Mouse (Mus musculus) fat pad, adult 2 months (tissue): Measurements from ENCODE around the gene Amigo3.
A peak's percentile ranks its signal among the peaks of the same experiment; 100 is the strongest.

ENCODE experiments used
- DNase-seq: peaks from one replicate; pipeline ENCODE4 v3.0.0-alpha.2; 2011; ENCODE audit warnings: low read depth, low spot score; ENCODE audit errors: extremely low read depth

The Amigo3 gene

DNA sequence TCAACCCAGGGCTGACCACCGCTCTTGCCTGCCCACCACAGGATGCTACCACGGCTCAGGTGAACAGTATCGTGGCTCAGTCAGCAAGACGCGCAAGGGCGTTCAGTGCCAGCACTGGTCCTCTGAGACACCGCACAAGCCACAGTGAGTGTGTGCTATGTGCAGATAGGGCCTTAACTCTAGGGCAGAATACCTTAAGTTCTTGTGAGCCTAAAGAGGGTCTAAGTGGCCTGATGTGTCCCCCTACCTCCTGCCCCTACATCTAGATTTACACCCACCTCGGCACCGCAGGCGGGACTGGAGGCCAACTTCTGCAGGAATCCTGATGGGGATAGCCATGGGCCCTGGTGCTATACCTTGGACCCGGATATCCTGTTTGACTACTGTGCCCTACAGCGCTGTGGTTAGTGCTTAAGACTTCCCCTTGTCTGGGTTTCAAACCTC lies 30.1 kb downstream of the Amigo3 start, which contains the start of gene Rnf123:
TSS of gene Rnf123 (minus strand) at position 359 of the 444 bp plus-strand sequence.
- DNase-seq = no peak

DNA sequence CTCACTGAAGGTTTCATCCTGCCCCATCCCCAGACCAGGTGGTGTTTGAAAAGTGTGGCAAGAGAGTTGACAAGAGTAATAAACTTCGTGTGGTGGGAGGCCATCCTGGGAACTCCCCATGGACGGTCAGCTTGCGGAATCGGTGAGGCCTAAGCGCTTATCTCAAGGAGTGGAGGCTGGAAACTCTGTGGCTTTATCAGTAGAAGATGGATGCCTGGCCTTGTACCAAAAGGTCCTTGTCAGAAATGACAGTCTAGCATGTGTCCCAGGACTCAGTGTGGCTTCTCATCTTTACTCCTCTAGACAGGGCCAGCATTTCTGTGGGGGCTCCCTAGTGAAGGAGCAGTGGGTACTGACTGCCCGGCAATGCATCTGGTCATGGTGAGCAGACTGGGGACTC lies 30.6 kb downstream of the Amigo3 start:
- no peak for DNase-seq

DNA sequence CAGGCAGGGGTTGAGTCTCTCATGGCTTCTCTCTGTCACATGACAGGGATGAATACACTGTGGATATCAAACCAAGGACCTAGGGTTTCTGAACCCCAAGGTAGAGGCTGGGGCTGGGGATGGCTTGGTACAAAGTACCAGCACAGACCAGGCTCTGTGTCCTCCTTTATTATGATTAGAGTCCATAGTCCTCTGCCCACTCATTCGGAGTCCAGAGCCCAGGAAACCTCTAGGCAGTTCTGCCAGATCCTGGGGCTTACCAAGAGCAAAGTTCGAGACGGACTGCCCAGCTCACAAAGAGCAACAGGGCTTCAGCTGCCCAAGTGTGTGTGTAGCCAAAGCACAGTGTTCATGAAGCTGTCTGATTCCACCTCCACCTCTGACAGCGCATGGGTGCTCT lies 32.3 kb downstream of the Amigo3 start:
- DNase-seq = no peak

DNA sequence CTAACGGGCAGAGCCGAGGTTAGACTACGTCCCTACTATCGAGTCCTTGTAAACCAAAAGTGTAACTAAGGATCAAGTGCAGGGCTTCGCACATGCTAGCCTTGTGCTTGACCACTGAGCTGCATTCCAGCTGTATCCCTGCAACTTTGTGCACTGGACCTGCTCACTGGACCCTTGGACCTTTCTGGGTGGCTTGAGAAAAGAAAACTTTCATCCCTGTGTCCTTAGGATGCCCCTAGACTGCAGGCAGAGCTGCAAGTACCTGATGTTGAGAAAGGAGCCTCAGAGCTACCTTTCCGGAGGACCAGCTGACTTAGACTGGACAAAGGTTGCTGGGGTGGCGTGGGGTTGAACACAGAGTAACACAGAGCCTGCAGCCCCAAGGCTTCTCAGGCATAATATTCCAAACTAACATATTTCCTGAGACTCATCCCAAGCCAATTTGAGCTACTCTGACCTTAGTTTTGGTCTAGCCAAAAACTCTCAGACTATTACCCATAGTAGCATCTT lies 37.7 kb downstream of the Amigo3 start:
- no peak for DNase-seq

DNA sequence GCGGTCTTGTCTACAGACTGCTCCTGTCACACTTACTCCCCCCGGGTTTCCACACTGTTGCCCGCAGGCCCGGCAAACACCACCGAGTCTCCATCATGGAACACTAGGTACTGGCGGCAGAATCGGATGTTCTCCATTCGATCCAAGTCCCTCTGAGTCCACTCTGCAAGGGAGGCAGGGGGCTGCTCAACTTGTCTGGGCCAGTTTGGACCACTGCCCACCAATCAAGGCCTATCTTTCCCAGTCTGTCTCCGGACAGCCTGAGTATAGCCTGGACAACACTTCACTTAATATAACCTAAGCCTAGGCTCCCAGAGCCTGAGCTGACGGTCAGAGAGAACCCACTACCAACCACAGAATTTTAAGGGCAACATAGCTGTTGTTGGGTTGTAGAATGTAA lies 40.6 kb downstream of the Amigo3 start:
- DNase-seq = no peak

DNA sequence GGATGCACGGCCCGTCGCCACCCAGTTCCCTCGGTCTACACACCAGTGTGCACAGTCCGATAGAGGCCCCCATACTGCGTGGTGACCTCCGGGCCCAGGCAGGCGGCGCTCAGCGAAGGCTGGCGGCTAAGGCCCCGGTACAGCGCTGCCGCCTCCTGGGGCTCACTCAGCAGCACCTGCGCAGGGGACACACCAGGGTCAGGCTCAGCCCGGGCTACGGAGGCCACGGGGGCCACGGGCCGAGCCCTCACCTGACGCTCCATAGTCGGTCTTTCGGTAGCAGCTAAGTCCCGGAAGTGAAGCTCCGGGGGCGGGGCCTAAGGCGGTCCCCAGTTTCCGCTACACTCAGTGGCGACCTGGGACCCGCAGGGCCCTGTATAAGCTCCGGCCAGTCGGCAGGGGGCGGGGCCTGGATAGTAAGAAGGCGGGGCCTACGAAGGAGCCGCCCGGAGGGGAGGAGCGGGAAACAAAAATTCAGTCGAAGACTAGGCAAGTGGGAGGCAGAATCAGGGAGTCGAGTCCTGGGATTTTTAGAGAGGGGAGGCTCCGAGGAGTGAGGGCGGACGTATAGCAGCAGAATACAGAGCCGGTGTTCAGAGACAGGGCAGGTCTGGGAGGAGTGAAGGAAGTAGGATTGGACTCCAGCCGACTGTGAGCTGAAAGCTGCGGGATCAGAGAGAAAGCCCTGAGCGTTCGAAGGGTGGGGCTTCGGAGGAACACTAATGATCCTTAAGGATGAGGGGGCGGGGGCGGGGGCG lies 41.4 kb downstream of the Amigo3 start, which contains the start of gene Apeh:
TSS of gene Apeh (minus strand) at position 423 of the 758 bp plus-strand sequence.
- peak; percentile 52 for DNase-seq

DNA sequence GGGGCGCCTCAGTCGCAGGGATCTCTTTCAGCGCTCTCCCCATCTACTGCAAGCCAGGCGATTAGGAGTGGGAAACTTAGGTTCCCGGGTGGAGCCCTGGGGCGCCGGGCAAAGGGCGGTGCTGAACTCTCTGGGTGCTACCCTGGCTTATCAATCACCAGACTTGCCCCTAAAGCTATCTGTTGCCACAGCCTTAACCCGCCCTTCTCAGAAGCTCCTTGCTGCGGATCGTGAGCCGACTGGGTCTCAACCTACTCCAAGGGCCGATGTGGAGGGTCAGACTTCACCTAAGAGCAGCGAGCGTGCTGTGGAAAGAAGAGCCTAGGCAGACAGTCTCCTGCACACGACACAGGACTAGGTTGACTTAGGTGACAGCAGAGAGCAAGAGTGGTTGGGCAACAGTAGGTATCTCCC lies 42.0 kb downstream of the Amigo3 start:
- no peak for DNase-seq

DNA sequence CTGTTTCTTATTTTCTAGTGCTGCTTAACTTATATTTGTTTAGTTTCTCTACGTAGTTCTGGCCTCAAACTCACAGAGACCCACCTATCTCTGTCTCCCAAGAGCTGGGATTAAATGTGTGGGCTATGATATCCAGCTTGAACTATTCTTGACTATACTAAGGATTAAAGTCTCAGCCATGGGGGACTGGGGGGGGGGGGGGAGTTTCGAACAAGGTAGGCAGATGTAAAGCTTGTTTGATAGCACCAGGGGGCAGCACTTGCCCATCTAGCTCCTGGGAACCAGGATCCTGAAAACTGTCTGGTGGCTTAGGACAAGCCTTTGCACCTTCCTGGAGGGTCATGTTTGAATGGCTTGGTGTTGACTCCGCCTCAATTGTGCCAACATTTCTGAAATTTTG lies 42.6 kb downstream of the Amigo3 start:
- no peak for DNase-seq

DNA sequence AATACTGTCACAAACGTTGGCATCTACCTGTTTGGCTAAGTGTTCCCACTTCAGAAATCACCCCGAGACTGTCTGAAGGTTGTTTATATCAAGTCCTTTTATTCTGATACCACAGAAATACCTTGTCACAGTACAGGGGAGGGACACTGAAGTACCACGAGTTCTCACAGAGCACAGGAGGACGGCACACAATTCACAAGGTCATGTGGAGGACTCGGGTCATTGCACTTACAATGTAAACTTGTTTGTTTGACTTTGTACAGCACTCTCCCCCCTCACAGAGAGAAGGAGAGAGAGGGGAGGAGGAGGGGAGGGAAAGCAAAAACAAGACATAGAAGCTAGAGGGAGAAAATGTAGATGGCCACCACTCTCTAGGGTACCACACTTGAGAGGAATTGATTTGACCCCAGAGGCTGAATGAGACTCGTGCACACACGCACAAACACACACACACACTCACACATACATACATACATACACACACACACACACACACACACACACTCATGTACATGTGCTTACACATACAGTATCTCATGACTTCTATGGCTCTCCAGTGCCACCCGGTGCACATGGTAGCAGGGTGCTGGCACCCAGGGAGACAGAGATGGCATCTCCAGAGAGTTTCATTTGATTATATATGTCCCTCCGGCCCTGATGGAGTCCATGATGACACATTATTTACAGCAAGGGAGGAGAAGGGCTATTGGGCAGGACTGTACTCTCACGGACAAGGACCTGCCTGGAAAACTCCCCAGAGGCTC lies 43.2 kb downstream of the Amigo3 start:
- no peak for DNase-seq

DNA sequence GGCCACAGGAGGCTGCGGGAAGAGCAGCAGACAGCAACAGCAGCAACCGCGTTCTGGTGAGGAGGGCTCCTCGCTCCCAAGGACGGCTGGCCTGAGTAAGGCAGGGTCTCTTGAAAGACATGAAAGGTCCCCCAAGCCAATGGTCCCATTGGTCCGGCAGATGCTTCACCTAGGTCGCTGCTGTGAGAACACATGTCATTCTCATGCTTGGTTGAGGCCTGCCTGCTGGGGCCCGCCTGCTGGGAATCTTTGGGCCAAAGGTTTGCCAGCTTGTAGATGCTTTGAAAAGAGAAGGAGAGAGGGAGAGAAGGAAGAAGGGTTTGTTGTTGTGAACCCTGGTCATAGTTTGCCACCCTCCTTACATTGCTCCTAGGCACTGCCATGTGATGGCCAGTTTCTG lies 46.7 kb downstream of the Amigo3 start:
- no peak for DNase-seq

DNA sequence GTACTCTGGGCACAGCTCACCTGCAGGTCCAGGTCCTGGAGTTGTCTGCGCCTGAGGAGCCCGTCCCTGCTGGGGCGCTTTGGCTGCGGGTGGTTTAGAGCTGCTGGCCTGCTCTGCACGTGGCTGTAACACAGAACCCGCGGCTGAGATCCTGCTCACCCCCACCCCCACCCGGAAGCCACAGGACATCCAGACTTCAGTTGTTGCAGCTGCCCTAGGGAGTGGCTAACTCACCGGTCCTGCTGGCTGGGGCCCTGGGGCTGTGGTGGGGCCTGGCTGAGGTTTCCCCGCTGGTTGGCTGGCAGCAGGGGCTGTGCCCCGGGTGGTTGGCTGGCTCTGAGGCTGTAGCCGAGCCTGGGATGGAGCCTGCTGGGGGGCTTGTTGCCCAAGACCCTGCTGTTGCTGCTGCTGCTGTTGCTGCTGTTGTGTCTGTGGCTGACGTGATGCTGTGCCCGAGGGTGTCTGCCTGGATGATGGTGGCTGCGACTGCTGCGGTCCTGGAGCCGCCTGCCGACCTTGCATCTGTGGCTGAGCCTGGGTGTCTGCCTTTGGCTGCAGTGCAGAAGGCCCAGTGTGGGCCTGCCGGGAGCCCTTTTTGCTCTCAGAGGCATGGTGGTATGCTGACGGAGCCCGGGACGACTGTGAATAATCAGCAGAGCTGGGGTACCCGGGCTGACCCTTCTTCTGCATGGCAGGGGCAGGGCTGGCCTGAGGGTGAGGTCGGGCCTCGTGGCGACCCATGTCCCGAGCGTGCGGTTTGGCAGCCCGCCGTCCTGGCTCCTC lies 52.0 kb downstream of the Amigo3 start:
- no peak for DNase-seq
